Mouse (Mus musculus) lung, embryonic 16.5 days (tissue): Measurements from ENCODE around the gene Pdia5. TPM values are rescaled to one million over a fixed set of nuclear protein-coding genes. Genes with fewer than 3 reads are reported as not detected.

Experiments used
- ATAC-seq: fragments of 200-750 bp; cut with Nextera tagmentation; 2 replicates; pipeline ENCODE4 v1.8.0; 2017; ENCODE audit warnings: low read depth, mild to moderate bottlenecking, moderate library complexity
- H3K27ac ChIP-seq: fragments of 300-500 bp; sonication (generic); 2 replicates; pipeline ENCODE4 v1.5.1; 2014; ENCODE audit warnings: mild to moderate bottlenecking, control low read depth, low read length
- H3K27me3 ChIP-seq: fragments of 300-500 bp; sonication (generic); 2 replicates; pipeline ENCODE4 v1.6.1; 2014; ENCODE audit warnings: low read depth, low read length, mixed read lengths; ENCODE audit not compliant: control insufficient read depth, insufficient read depth
- H3K36me3 ChIP-seq: fragments of 300-500 bp; sonication (generic); 2 replicates; pipeline ENCODE4 v1.6.1; 2014; ENCODE audit warnings: low read length; ENCODE audit not compliant: control insufficient read depth, insufficient read depth
- H3K4me1 ChIP-seq: fragments of 300-500 bp; sonication (generic); replicated peaks from 2 replicates; pipeline ENCODE4 v1.6.1; 2014; ENCODE audit warnings: low read length, mixed read lengths; ENCODE audit not compliant: control insufficient read depth, insufficient read depth
- H3K4me2 ChIP-seq: fragments of 300-500 bp; sonication (generic); 2 replicates; pipeline ENCODE4 v1.6.1; 2014; ENCODE audit warnings: low read depth, low read length, control low read depth
- H3K4me3 ChIP-seq: fragments of 300-500 bp; sonication (generic); 2 replicates; pipeline ENCODE4 v1.5.1; 2014; ENCODE audit warnings: mild to moderate bottlenecking, low read length, control low read depth
- H3K9ac ChIP-seq: fragments of 300-500 bp; sonication (generic); 2 replicates; pipeline ENCODE4 v1.6.1; 2014; ENCODE audit warnings: low read length, control low read depth
- H3K9me3 ChIP-seq: fragments of 300-500 bp; sonication (generic); 2 replicates; pipeline ENCODE4 v1.6.1; 2016; ENCODE audit warnings: low read length; ENCODE audit not compliant: control insufficient read depth
- WGBS: fragments of 180-500 bp; shearing (Covaris S2); extraction: QIAGEN DNeasy Blood & Tissue Kit; methylation state at CpG from one replicate; pipeline ENCODE4 v1.1.7; 2014; 5-methylcytosine and 5-hydroxymethylcytosine counted together
- polyA plus RNA-seq: library from polyadenylated mRNA; unstranded; fragments of >200 nt; fragmentation: Nextera tagmentation; extraction: Ambion mirVana; gene quantifications from 2 replicates; pipeline ENCODE4 v1.2.1, GENCODE M21; 2015

Gene Pdia5
- polyA plus RNA-seq, 1 experiment from 2014 or later = 40.3 TPM

- Histone ChIP-seq H3K4me1 (peaks cover 4% of the 10 kb centered on the region), H3K36me3 (no peaks in the 10 kb centered on the region), H3K4me2 (no peak overlapping the region), H3K4me3 (no peak overlapping the region), H3K9me3 (no peaks in the 10 kb centered on the region), H3K9ac (no peak overlapping the region), H3K27me3 (no peaks in the 10 kb centered on the region), H3K27ac (no peak overlapping the region)
- ATAC-seq = no peak
- 79% methylated on average over 8 of the region's 8 CpGs for WGBS
Measured at GRCm38 (mm10) chr16:35470983-35471382, 19.7 kb downstream of the Pdia5 start.

GRCm38 (mm10) chr16:35470096-35470495 lies 20.6 kb downstream of the Pdia5 start:
- WGBS = 47% methylated on average over 8 of the region's 8 CpGs
- H3K27me3 ChIP-seq = no peaks in the 10 kb centered on the region
- H3K9ac ChIP-seq = no peak overlapping the region
- H3K9me3 ChIP-seq = no peaks in the 10 kb centered on the region
- peaks cover 4% of the 10 kb centered on the region for H3K4me1 ChIP-seq
- no peak overlapping the region for H3K4me3 ChIP-seq
- no peak overlapping the region for H3K4me2 ChIP-seq
- H3K27ac ChIP-seq = no peak overlapping the region
- H3K36me3 ChIP-seq = no peaks in the 10 kb centered on the region
- no peak for ATAC-seq

- 83% methylated on average over 6 of the region's 6 CpGs for WGBS
- no peak for ATAC-seq
- H3K27ac ChIP-seq = no peak overlapping the region
- H3K4me2 ChIP-seq = no peak overlapping the region
- H3K4me3 ChIP-seq = no peak overlapping the region
- no peaks in the 10 kb centered on the region for H3K9me3 ChIP-seq
- no peaks in the 10 kb centered on the region for H3K36me3 ChIP-seq
- peaks cover 4% of the 10 kb centered on the region for H3K4me1 ChIP-seq
- H3K27me3 ChIP-seq = no peaks in the 10 kb centered on the region
- no peak overlapping the region for H3K9ac ChIP-seq
Measured at GRCm38 (mm10) chr16:35469016-35469415, 21.7 kb downstream of the Pdia5 start.

GRCm38 (mm10) chr16:35467044-35467443 lies 23.6 kb downstream of the Pdia5 start:
- Histone ChIP-seq H3K4me2 (no peak overlapping the region), H3K9ac (no peak overlapping the region), H3K36me3 (no peaks in the 10 kb centered on the region), H3K9me3 (no peaks in the 10 kb centered on the region), H3K4me1 (peaks cover 4% of the 10 kb centered on the region), H3K27ac (no peak overlapping the region), H3K4me3 (no peak overlapping the region), H3K27me3 (no peaks in the 10 kb centered on the region)
- WGBS = 70% methylated on average over 2 of the region's 2 CpGs
- peak; percentile 64; the same call in 1 of the 2 replicates for ATAC-seq

GRCm38 (mm10) chr16:35465808-35466351 lies 24.8 kb downstream of the Pdia5 start:
- H3K27ac ChIP-seq = no peak overlapping the region
- no peak overlapping the region for H3K4me3 ChIP-seq
- H3K4me1 ChIP-seq = peaks cover 4% of the 10 kb centered on the region
- no peaks in the 10 kb centered on the region for H3K27me3 ChIP-seq
- H3K36me3 ChIP-seq = 0 out of 2 replicates have a peak, but pooled peaks cover 3% of the 10 kb centered on the region
- H3K9ac ChIP-seq = no peak overlapping the region
- WGBS = 62% methylated on average over 4 of the region's 4 CpGs
- no peaks in the 10 kb centered on the region for H3K9me3 ChIP-seq
- no peak overlapping the region for H3K4me2 ChIP-seq
- ATAC-seq = peak; percentile 46; the same call in 1 of the 2 replicates

GRCm38 (mm10) chr16:35464686-35465308 lies 25.9 kb downstream of the Pdia5 start:
- ATAC-seq = no peak
- 83% methylated on average over 12 of the region's 12 CpGs for WGBS
- H3K4me1 ChIP-seq = no peaks in the 10 kb centered on the region
- H3K27me3 ChIP-seq = no peaks in the 10 kb centered on the region
- no peak overlapping the region for H3K4me2 ChIP-seq
- H3K9me3 ChIP-seq = no peaks in the 10 kb centered on the region
- H3K4me3 ChIP-seq = no peak overlapping the region
- no peak overlapping the region for H3K9ac ChIP-seq
- no peak overlapping the region for H3K27ac ChIP-seq
- H3K36me3 ChIP-seq = 0 out of 2 replicates have a peak, but pooled peaks cover 3% of the 10 kb centered on the region

- no peak overlapping the region for H3K9ac ChIP-seq
- H3K9me3 ChIP-seq = no peaks in the 10 kb centered on the region
- 88% methylated on average over 10 of the region's 10 CpGs for WGBS
- no peak overlapping the region for H3K4me3 ChIP-seq
- no peaks in the 10 kb centered on the region for H3K27me3 ChIP-seq
- H3K27ac ChIP-seq = no peak overlapping the region
- H3K4me2 ChIP-seq = no peak overlapping the region
- no peaks in the 10 kb centered on the region for H3K4me1 ChIP-seq
- 0 out of 2 replicates have a peak, but pooled peaks cover 3% of the 10 kb centered on the region for H3K36me3 ChIP-seq
- ATAC-seq = no peak
Measured at GRCm38 (mm10) chr16:35463708-35464107, 27.0 kb downstream of the Pdia5 start.

- Histone ChIP-seq H3K36me3 (0 out of 2 replicates have a peak, but pooled peaks cover 3% of the 10 kb centered on the region), H3K4me2 (no peak overlapping the region), H3K9me3 (no peaks in the 10 kb centered on the region), H3K27ac (no peak overlapping the region), H3K9ac (no peak overlapping the region), H3K4me1 (no peaks in the 10 kb centered on the region), H3K27me3 (no peaks in the 10 kb centered on the region), H3K4me3 (no peak overlapping the region)
- WGBS = 79% methylated on average over 7 of the region's 7 CpGs
- ATAC-seq = no peak
Measured at GRCm38 (mm10) chr16:35462955-35463354, 27.7 kb downstream of the Pdia5 start.

GRCm38 (mm10) chr16:35459584-35459983 lies 31.1 kb downstream of the Pdia5 start:
- Histone ChIP-seq H3K4me3 (no peak overlapping the region), H3K4me1 (no peaks in the 10 kb centered on the region), H3K27ac (no peak overlapping the region), H3K9ac (no peak overlapping the region), H3K36me3 (peaks cover 5% of the 10 kb centered on the region; the same call in 1 of the 2 replicates), H3K9me3 (no peaks in the 10 kb centered on the region), H3K27me3 (no peaks in the 10 kb centered on the region), H3K4me2 (no peak overlapping the region)
- WGBS = 67% methylated on average over 6 of the region's 7 CpGs
- ATAC-seq = no peak
